Mouse (Mus musculus) spleen, adult 2 months (tissue): ENCODE measurements around the gene Gm826.

Experiments
- CTCF ChIP-seq: fragments of 200-500 bp; IDR thresholded peaks from 2 replicates; pipeline ENCODE4 v1.5.1; 2011; ENCODE audit warnings: mild to moderate bottlenecking, inconsistent platforms; ENCODE audit not compliant: insufficient read depth, insufficient read length, insufficient replicate concordance; ENCODE audit errors: extremely low read depth
- POLR2A ChIP-seq: fragments of 200-500 bp; IDR thresholded peaks from 2 replicates; pipeline ENCODE4 v1.6.1; 2011; ENCODE audit warnings: low read depth, low read length, inconsistent platforms

DNA sequence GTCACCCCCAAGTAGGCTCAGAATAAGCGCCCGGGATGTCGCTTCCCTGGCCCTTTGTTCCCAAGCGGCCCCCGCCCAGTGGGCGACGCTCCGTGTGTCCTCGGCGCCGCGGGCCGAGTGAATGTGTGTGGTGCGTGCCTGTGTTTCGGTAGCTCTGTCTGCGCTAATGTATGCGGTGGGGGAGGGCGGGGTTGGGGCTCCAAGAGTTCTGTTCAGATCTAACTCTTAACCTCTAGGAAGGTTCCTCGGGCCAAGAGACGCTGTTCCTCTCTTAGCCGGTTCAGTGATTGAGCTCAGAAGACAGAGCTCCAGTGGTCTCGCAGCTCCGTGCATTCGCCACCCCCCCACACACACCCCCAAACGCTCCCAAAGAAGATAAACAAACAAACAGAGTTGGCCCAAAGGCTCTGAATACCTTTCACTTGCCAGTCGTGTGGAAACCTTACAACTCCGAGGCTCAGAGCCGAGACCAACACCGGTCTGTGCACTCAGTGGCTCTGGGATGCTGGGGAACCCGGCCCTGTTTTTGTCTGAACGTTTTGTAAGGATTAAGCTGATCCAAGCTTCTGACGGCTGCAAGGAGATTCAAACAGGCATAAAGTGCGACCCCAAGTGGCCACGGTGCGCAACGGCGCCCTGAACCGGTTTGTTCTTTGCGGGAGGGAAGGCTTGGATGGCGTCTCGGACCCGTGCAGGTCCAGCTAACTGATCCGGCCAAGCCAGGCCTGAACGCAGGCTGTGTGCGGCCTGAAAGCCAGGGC lies 33.7 kb upstream of the Gm826 start:
- peak; percentile 73 for TF ChIP-seq CTCF
- no peak for TF ChIP-seq POLR2A
